Mouse (Mus musculus) macrophage (primary cell): ENCODE measurements around the gene Cdkal1. TPM values are rescaled to one million over a fixed set of nuclear protein-coding genes. Genes with fewer than 3 reads are reported as not detected.

ENCODE experiments used
- H3K27ac ChIP-seq: fragments of 350-480 bp; formaldehyde crosslinking; 2 replicates; pipeline ENCODE4 v1.9.0; 2021
- H3K36me3 ChIP-seq: fragments of 350-480 bp; formaldehyde crosslinking; 2 replicates; pipeline ENCODE4 v1.9.0; 2021; ENCODE audit errors: inconsistent target
- H3K4me3 ChIP-seq: fragments of 350-480 bp; formaldehyde crosslinking; 2 replicates; pipeline ENCODE4 v1.9.0; 2021; ENCODE audit errors: inconsistent target
- H3K79me2 ChIP-seq: fragments of 350-480 bp; formaldehyde crosslinking; 2 replicates; pipeline ENCODE4 v1.9.0; 2021; ENCODE audit errors: inconsistent target
- WGBS: methylation state at CpG from one replicate; pipeline ENCODE4 v1.1.7; 2026; ENCODE audit warnings: inconsistent platforms; ENCODE audit not compliant: missing documents; 5-methylcytosine and 5-hydroxymethylcytosine counted together
- polyA plus RNA-seq: library from polyadenylated mRNA; stranded (reverse); fragments of 250-400 nt; gene quantifications from 3 replicates; pipeline ENCODE4 v1.2.4, GENCODE M21; 2018; ENCODE audit warnings: inconsistent platforms

The Cdkal1 gene
- polyA plus RNA-seq, 1 experiment from 2014 or later = 12.2 TPM

GRCm38 (mm10) chr13:29184545-29184944 is 670.9 kb downstream of the Cdkal1 start:
- 84% methylated on average over 2 of the region's 2 CpGs for WGBS
- no peaks in the 10 kb centered on the region for H3K79me2 ChIP-seq
- no peaks in the 10 kb centered on the region for H3K36me3 ChIP-seq
- H3K4me3 ChIP-seq = no peak overlapping the region
- no peak overlapping the region for H3K27ac ChIP-seq

DNA sequence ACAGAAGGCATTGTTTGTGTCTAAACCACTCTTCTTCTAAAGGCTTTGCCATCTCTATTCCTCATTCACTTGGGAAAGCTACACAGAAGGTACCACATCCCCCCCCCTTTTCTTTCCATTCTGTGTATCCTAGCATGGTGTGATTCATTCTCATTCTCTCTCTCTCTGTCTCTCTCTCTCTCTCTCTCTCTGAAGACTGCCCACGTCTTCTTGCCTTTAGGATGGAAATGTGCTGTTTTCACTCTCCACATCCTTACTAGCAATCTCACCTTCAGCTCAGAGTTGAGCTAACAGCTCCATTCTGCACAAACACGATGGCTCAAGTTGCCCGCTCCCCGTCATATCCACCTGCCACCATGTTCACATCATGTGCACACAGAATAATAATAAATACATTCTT is 675.6 kb downstream of the Cdkal1 start:
- Histone ChIP-seq H3K79me2 (no peaks in the 10 kb centered on the region), H3K27ac (no peak overlapping the region), H3K36me3 (no peaks in the 10 kb centered on the region), H3K4me3 (no peak overlapping the region)
- WGBS = 81% methylated on average over 4 of the region's 4 CpGs

GRCm38 (mm10) chr13:29179260-29179659 is 676.2 kb downstream of the Cdkal1 start:
- Histone ChIP-seq H3K27ac (no peak overlapping the region), H3K4me3 (no peak overlapping the region), H3K36me3 (no peaks in the 10 kb centered on the region), H3K79me2 (no peaks in the 10 kb centered on the region)
- WGBS = 93% methylated on average over 4 of the region's 4 CpGs

DNA sequence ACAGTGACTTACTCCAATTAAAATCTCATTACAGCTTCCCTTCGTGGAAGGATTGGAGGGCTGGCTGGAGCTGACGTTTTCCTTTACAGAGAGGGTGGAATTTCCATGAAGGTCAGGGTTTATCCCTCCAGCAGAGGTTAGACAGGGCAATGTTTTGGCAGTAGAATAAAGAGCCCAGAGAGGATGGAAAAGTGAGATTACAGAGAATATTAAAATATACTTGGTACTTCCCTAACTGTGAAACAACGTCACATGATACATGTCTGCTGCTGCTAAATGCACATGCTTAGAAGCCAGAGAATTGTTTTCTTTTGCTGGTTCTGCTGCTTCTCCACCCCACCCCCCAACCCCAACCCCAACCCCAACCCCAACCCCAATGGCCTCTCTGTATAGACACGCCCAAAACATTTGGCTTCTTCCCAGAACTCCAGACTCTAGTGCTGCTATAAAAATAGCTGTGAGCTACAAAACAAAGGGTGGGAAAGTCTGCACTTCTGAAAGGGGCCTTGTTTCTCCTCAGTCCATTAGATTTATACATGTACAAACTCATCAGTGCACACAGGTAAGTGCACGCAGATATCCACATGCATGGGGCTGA is 677.5 kb downstream of the Cdkal1 start:
- H3K27ac ChIP-seq = no peak overlapping the region
- no peaks in the 10 kb centered on the region for H3K36me3 ChIP-seq
- H3K79me2 ChIP-seq = no peaks in the 10 kb centered on the region
- no peak overlapping the region for H3K4me3 ChIP-seq
- WGBS = 72% methylated on average over 5 of the region's 5 CpGs

GRCm38 (mm10) chr13:29169356-29169755 is 686.1 kb downstream of the Cdkal1 start:
- Histone ChIP-seq H3K79me2 (no peaks in the 10 kb centered on the region), H3K27ac (no peak overlapping the region), H3K36me3 (no peaks in the 10 kb centered on the region), H3K4me3 (no peak overlapping the region)
- WGBS = 25% methylated on average over 1 of the region's 1 CpGs

DNA sequence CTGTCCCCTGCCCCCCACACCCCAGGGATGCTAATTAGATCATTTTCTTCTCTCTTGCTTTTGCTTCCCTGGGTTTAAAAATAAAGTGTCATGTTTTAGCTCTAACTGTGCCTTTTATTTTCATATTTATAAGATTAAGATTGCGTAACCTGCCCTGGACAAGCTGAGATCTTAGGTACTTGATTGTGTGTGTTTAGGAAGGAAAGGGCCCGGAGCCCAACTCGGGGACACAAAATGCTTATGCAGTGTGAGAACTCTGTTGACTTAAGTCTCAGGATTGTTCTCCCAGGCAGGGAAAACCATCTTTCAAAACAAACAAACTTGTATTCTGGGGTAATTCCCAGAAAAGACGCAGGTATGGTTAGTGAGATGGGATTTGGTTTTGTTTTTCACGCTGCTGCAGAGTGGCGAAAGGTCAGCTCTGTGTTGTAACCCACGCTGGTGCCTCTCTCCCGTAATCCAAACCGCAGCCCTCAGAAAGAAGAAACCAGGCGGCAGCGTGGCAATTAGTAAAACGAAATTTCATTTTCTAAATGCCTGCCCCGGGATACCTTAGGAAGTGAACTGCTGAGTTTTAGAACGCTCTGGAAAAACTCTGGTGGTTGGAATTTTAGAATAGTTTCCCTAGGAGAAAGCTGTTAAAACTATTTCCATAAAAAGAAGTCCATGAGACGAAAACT is 690.5 kb downstream of the Cdkal1 start:
- no peaks in the 10 kb centered on the region for H3K79me2 ChIP-seq
- 75% methylated on average over 15 of the region's 15 CpGs for WGBS
- no peaks in the 10 kb centered on the region for H3K36me3 ChIP-seq
- H3K4me3 ChIP-seq = no peak overlapping the region
- no peak overlapping the region for H3K27ac ChIP-seq

DNA sequence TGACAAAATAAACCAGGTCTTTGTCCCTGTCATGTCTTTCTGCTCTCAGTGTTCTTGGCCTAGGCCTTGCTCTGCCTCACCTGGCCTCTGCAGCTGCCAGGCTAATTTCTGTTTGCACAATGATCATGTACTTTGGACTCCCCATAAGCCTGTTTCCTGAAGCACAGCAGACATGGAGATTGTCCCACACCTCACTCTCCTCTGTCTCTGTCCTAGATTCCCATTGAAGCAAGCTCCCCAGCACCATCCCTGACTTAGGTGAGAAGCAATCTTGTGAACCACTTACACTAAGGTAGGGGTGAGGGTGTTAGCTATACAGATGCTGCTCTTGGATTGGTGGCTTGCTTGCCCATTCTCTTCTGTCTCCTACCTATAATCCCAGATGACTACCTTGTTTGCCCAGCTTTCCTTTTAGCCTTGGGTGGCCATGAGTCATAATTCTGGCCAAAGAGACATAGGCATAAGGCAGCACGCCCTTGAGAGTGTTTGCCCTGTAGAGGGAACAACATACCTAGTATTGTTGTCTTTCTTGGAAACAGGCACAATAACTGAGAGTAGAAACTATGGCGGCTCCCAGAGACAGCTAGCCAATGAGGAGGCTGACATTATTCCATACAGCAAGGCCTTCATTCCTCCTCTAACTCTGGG is 692.5 kb downstream of the Cdkal1 start:
- 89% methylated on average over 2 of the region's 2 CpGs for WGBS

GRCm38 (mm10) chr13:29162444-29162843 is 693.0 kb downstream of the Cdkal1 start:
- Histone ChIP-seq H3K4me3 (no peak overlapping the region), H3K27ac (no peak overlapping the region), H3K79me2 (no peaks in the 10 kb centered on the region), H3K36me3 (no peaks in the 10 kb centered on the region)
- 86% methylated on average over 3 of the region's 3 CpGs for WGBS

More for the DNA sequence above, 692.5 kb downstream of the Cdkal1 start:
- H3K79me2 ChIP-seq = no peaks in the 10 kb centered on the region
- no peaks in the 10 kb centered on the region for H3K36me3 ChIP-seq
- H3K27ac ChIP-seq = no peak overlapping the region
- H3K4me3 ChIP-seq = no peak overlapping the region

- Histone ChIP-seq H3K27ac (no peak overlapping the region), H3K4me3 (no peak overlapping the region), H3K79me2 (no peaks in the 10 kb centered on the region), H3K36me3 (no peaks in the 10 kb centered on the region)
- WGBS = 97% methylated on average over 3 of the region's 3 CpGs
These were observed 694.0 kb downstream of the Cdkal1 start for GRCm38 (mm10) chr13:29161436-29161835.

DNA sequence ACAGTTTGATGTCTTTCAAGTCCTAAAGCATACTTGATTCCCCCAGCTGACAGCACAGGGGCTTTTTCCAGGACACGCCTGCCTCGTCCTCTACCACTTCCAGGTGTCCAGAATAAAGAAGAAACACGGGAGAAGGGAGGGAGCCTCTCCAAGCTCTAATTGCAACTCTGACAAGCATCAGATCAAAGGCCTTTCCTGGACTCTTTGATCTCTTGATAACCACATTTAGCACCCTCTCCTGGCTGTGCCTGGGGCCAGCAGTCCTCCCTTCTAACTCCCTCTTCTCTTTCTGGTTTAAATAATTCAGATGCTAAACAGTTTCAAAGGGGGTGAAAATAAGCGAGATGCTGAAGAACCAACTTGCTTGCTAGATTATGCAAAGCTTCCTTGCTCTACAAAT is 698.8 kb downstream of the Cdkal1 start:
- Histone ChIP-seq H3K4me3 (no peak overlapping the region), H3K79me2 (no peaks in the 10 kb centered on the region), H3K27ac (no peak overlapping the region), H3K36me3 (no peaks in the 10 kb centered on the region)
- 66% methylated on average over 4 of the region's 4 CpGs for WGBS

DNA sequence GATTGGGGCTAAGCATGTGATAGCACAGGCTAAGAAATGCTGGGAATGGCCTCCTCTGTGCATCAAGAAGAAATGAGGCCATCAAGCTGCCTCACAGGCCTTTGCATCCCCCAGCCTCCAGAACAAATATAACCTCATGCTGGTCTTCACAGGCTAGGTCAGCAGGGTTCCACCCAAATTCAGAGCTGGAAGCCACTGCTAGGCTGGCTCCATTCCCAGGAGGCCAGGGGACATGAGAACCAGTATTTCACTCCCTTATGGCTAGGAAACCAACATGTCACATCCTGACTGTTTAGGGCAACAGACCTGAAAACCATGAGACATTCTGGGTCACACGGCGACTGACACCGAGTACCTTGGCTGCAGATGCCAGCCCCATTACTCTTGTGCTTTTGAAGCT is 700.2 kb downstream of the Cdkal1 start:
- Histone ChIP-seq H3K36me3 (no peaks in the 10 kb centered on the region), H3K79me2 (no peaks in the 10 kb centered on the region), H3K27ac (no peak overlapping the region), H3K4me3 (no peak overlapping the region)
- 100% methylated on average over 3 of the region's 3 CpGs for WGBS

- Histone ChIP-seq H3K79me2 (no peaks in the 10 kb centered on the region), H3K4me3 (no peak overlapping the region), H3K27ac (no peak overlapping the region), H3K36me3 (no peaks in the 10 kb centered on the region)
- WGBS = 93% methylated on average over 13 of the region's 13 CpGs
These were observed 705.4 kb downstream of the Cdkal1 start for GRCm38 (mm10) chr13:29150120-29150519.

- Histone ChIP-seq H3K79me2 (no peaks in the 10 kb centered on the region), H3K27ac (no peak overlapping the region), H3K36me3 (no peaks in the 10 kb centered on the region), H3K4me3 (no peak overlapping the region)
- WGBS = 85% methylated on average over 6 of the region's 6 CpGs
These were observed 706.1 kb downstream of the Cdkal1 start for GRCm38 (mm10) chr13:29149404-29149803.

DNA sequence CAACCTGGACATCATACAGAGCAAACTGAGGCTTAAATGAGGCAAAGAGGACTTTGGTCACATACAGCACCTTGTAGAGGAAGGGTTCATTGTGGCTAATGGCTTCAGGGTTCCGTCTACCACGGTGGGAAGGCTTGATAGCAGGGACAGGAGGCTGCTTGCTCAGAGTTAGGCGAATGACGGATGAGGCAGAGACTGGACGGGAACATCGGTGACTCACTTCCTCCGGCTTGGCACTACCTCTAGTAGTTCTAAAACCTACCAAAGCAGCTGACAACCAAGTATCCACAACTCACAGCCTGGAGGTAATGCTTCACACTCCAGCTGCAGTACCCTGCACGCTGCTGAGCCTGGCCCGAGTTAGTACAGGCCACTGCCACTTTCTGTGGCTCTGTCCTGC is 706.9 kb downstream of the Cdkal1 start:
- no peak overlapping the region for H3K27ac ChIP-seq
- H3K36me3 ChIP-seq = no peaks in the 10 kb centered on the region
- H3K79me2 ChIP-seq = no peaks in the 10 kb centered on the region
- WGBS = 88% methylated on average over 9 of the region's 9 CpGs
- H3K4me3 ChIP-seq = no peak overlapping the region
